Mouse (Mus musculus): Measurements from ENCODE around the gene Vmn2r98.
"Not testable (repeated sequence)": the region's sequence is repeated elsewhere in the genome, so short reads cannot be mapped to it uniquely, and the experiment has no call there.

Vmn2r98 gene

GRCm38 (mm10) chr17:19053160-19053559 is at the start of gene Vmn2r98:
TSS of gene Vmn2r98 (plus strand) at chr17:19053460.
- not testable (repeated sequence) for DNase-seq (ENCODE audit: low spot score in 2 of 2)

- not testable (repeated sequence) for DNase-seq (ENCODE audit: low spot score in 2 of 2)
These were observed 21.8 kb upstream of the Vmn2r98 start for GRCm38 (mm10) chr17:19031441-19031840.

GRCm38 (mm10) chr17:19031962-19032361 is 21.3 kb upstream of the Vmn2r98 start:
- DNase-seq (ENCODE audit: low spot score in 2 of 2): no peak

GRCm38 (mm10) chr17:19032721-19033120 is 20.5 kb upstream of the Vmn2r98 start:
- no peak for DNase-seq (ENCODE audit: low spot score in 2 of 2)
